Mouse (Mus musculus): ENCODE data around the gene Ulk4. TPM values are rescaled to one million over a fixed set of nuclear protein-coding genes. Genes with fewer than 3 reads are reported as not detected.

Gene Ulk4
- polyA plus RNA-seq, 1 experiment from 2014 or later = 115 TPM

DNA sequence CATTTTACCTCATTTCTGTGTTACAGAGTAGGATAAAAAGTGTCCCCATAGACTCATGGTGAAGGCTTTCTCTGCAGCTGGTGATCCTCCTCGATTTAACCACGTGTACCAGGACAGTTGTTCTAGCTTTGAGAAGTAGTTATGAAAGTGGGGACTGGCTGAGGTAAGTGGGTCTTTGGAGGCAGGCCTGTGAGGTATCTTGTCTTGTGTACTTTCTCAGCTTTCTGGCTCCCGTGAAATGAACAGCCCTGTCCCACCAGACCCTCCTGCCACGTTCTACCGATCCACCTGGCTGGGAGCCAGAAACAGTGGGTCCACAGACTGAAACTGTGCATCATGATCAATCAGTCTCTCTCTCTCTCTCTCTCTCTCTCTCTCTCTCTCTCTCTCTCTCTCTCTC, 2.2 kb upstream of the Ulk4 start:
- Histone ChIP-seq H3K27ac (replicated peaks) (no peak overlapping the region), H3K4me3 (no peak overlapping the region), H3K36me3 (peaks cover 6% of the 10 kb centered on the region; the same call in 1 of the 2 replicates), H3K4me2 (no peak overlapping the region), H3K4me1 (replicated peaks) (peaks cover 17% of the 10 kb centered on the region), H3K9ac (no peak overlapping the region), H3K27me3 (no peaks in the 10 kb centered on the region), H3K9me3 (0 out of 2 replicates have a peak, but pooled peaks cover 4% of the 10 kb centered on the region)
- WGBS = 89% methylated on average over 5 of the region's 5 CpGs
- ATAC-seq (ENCODE audit: low read depth) = no peak

DNA sequence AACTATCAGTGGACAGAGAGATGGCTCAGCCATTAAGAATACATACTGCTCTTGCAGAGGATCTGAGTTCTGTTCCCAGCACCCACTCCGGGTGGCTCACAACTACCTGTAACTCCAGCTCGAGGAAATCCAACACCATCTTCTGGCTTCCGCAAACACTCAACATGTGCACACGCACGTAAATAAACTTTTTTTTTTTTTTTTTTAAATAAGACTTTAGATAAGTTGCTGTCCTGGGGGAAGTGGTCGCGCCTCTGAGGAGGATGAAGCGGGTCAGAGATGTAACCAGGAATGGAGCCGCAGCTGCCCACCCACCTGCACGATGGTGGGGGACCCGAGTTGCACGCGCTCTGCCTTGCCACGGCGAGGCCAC, 266 bp downstream of the Ulk4 start:
- Histone ChIP-seq H3K27ac (replicated peaks) (no peak overlapping the region), H3K4me1 (replicated peaks) (peaks cover 17% of the 10 kb centered on the region), H3K9ac (peak overlapping the region; percentile 75), H3K9me3 (no peaks in the 10 kb centered on the region), H3K4me2 (peak overlapping the region; percentile 75), H3K4me3 (peak overlapping the region; percentile 60), H3K27me3 (no peaks in the 10 kb centered on the region), H3K36me3 (no peaks in the 10 kb centered on the region)
- ATAC-seq (ENCODE audit: low read depth) = no peak
- WGBS = 20% methylated on average over 15 of the region's 15 CpGs

DNA sequence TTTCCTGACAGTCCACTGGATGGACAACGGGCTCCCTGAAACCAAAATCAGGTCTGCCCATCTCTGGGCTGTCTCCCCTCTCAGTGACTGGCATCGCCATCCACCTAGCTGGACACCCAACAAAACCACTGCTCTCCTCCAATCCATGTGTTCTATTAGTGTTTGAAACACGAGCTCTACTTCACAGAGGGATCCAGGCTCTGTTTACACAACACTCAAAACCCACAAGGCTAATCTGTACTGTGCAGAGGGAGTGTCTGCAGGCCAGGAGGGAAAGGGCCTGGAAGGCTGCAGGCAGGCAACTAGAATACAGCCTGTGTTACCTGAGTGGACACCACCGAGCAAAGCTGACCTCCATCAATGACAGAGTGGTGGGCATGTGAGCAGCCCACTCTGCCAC, 5.4 kb downstream of the Ulk4 start:
- peaks cover 3% of the 10 kb centered on the region for H3K4me1 ChIP-seq (replicated peaks)
- no peaks in the 10 kb centered on the region for H3K36me3 ChIP-seq
- no peak overlapping the region for H3K4me3 ChIP-seq
- H3K9ac ChIP-seq = no peak overlapping the region
- no peak overlapping the region for H3K27ac ChIP-seq (replicated peaks)
- H3K9me3 ChIP-seq = no peaks in the 10 kb centered on the region
- H3K27me3 ChIP-seq = no peaks in the 10 kb centered on the region
- 77% methylated on average over 4 of the region's 4 CpGs for WGBS
- ATAC-seq (ENCODE audit: low read depth) = no peak
- no peak overlapping the region for H3K4me2 ChIP-seq

DNA sequence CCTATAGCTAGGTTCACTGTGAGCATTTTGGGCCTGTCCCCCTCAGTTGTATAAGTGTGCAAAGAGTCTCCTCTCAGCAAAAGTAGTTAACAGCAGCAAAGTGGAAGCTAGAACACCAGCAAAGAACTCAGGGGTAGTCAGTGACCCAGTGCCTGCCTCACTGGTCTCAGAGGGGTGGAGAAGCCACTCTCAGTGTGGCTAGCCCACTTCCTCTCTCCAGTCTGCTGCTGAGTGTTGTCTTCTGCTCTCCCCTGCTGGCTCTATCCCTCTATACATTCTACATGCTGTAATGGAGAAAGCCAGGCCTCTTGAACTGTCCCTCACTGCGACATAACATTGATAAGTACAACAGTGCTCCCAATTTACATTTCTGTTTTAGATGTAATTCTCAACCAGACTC, 5.8 kb downstream of the Ulk4 start:
- no peaks in the 10 kb centered on the region for H3K4me1 ChIP-seq (replicated peaks)
- H3K27me3 ChIP-seq = no peaks in the 10 kb centered on the region
- no peak overlapping the region for H3K4me2 ChIP-seq
- H3K9me3 ChIP-seq = no peaks in the 10 kb centered on the region
- no peaks in the 10 kb centered on the region for H3K36me3 ChIP-seq
- H3K27ac ChIP-seq (replicated peaks) = no peak overlapping the region
- ATAC-seq (ENCODE audit: low read depth) = no peak
- no peak overlapping the region for H3K4me3 ChIP-seq
- 92% methylated on average over 1 of the region's 1 CpGs for WGBS
- H3K9ac ChIP-seq = no peak overlapping the region

DNA sequence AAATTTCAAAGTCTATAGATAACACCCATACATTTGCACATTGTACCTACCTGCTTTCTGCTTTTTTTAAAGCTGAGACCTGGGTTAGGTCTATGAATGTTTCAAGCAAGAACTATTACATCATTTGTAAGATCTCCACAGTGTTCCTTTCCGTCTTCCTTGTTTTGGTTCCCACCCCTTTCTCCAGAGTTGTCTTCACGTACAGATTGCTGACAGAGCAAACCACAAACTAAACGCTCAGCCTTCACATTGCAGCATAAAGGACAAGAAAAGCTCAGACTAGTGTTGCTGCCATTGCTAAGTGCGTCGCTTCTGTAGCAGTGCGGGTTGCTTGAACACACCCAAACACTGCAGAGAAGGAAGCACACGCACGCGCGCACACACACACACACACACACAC, 11.7 kb downstream of the Ulk4 start:
- Histone ChIP-seq H3K9ac (no peak overlapping the region), H3K27ac (replicated peaks) (no peak overlapping the region), H3K4me1 (replicated peaks) (no peaks in the 10 kb centered on the region), H3K36me3 (no peaks in the 10 kb centered on the region; the same call in 1 of the 2 replicates), H3K4me3 (no peak overlapping the region), H3K9me3 (no peaks in the 10 kb centered on the region), H3K4me2 (no peak overlapping the region), H3K27me3 (no peaks in the 10 kb centered on the region)
- WGBS = 83% methylated on average over 10 of the region's 10 CpGs
- ATAC-seq (ENCODE audit: low read depth) = no peak

DNA sequence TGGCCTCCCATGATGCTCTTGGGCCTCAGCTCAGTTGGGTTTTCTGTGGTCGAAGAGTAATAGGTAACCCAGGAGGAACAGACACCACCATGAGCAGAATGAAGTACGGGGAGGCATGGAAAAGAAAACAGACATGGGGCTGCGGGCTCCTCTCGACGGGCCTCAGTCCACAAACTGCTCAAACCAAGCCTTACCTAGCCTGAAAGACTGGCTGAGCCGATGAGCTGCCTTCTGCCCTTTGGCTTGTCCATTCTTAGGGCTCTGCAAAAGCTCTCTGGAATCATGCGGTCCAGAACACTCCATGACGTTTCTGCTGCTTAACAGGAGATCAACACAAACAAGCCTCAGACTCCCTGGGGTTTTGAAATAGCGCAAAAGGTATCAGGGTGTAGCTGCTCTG, 19.9 kb downstream of the Ulk4 start:
- Histone ChIP-seq H3K4me1 (replicated peaks) (no peaks in the 10 kb centered on the region), H3K9me3 (no peaks in the 10 kb centered on the region), H3K4me2 (no peak overlapping the region), H3K9ac (no peak overlapping the region), H3K4me3 (no peak overlapping the region), H3K27me3 (no peaks in the 10 kb centered on the region), H3K36me3 (no peaks in the 10 kb centered on the region; the same call in none of the 2 replicates), H3K27ac (replicated peaks) (no peak overlapping the region)
- WGBS = 79% methylated on average over 9 of the region's 9 CpGs
- no peak for ATAC-seq (ENCODE audit: low read depth)

DNA sequence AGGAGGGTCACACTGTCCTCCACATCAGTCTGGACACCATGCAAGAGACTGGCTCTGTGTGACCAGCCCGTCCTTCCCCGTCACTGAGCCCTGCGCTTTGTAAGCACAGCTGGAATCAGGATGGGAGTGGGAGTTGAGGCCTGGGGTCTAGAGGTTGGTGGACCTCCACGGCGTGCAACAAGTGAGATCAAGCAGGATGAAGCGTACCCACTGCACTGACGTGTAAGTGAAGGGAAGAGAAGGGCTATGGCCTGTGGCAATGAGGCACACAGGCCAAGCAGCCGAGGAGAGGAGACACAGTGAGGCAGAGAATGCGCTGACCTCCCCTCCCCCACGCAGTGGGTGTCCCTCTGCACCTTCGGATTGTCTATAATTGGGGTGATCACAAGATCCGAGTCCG, 22.2 kb downstream of the Ulk4 start:
- H3K4me1 ChIP-seq (replicated peaks) = no peaks in the 10 kb centered on the region
- WGBS = 93% methylated on average over 13 of the region's 13 CpGs
- ATAC-seq (ENCODE audit: low read depth) = no peak
- no peaks in the 10 kb centered on the region; the same call in none of the 2 replicates for H3K36me3 ChIP-seq
- no peaks in the 10 kb centered on the region for H3K9me3 ChIP-seq
- H3K4me3 ChIP-seq = no peak overlapping the region
- H3K4me2 ChIP-seq = no peak overlapping the region
- no peaks in the 10 kb centered on the region for H3K27me3 ChIP-seq
- no peak overlapping the region for H3K9ac ChIP-seq
- no peak overlapping the region for H3K27ac ChIP-seq (replicated peaks)

DNA sequence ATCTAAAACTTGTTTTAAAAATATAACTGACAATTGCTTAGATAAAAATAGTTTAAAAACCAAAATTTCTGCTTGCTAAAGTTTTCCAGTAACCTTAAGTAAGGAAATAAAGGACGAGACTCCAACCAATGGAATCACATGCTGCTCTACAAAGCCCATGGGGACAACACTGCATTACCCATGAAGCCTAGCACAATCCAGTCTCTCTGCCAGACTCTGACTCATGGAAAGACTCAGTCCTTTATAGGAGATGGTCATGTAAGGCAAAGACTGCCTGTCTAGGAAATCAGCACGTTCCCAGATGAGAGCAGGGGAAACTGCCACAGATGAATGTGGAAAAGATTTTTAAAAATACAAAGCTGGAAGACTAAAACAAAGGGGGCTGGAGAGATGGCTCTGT, 23.0 kb downstream of the Ulk4 start:
- no peak for ATAC-seq (ENCODE audit: low read depth)
- H3K9ac ChIP-seq = no peak overlapping the region
- H3K4me3 ChIP-seq = no peak overlapping the region
- H3K27ac ChIP-seq (replicated peaks) = no peak overlapping the region
- no peaks in the 10 kb centered on the region for H3K27me3 ChIP-seq
- no peaks in the 10 kb centered on the region for H3K4me1 ChIP-seq (replicated peaks)
- 82% methylated on average over 2 of the region's 2 CpGs for WGBS
- no peak overlapping the region for H3K4me2 ChIP-seq
- no peaks in the 10 kb centered on the region; the same call in none of the 2 replicates for H3K36me3 ChIP-seq
- no peaks in the 10 kb centered on the region for H3K9me3 ChIP-seq

DNA sequence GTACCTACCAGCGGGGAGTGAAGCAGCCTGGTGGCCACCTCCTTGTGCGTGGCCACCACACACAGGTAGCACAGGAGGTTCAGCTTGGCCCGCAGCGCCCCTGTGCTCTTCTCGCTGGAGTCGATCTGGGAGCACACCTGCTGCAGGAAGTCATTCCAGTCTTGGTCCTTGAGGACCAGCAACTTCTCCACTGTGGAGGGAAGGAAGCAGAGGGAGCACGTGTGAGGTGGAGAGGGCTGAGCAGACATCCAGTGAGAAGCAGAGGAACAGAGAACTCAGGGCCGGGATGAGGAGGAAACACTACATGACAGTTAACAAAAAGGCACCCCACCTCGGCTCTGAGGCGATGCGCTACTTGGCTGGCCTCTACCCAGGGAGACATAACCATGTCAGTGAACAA, 26.1 kb downstream of the Ulk4 start:
- 93% methylated on average over 11 of the region's 11 CpGs for WGBS
- Histone ChIP-seq H3K36me3 (no peaks in the 10 kb centered on the region; the same call in 1 of the 2 replicates), H3K27me3 (no peaks in the 10 kb centered on the region), H3K9ac (no peak overlapping the region; the same call in 1 of the 2 replicates), H3K4me2 (no peak overlapping the region), H3K27ac (replicated peaks) (no peak overlapping the region), H3K4me3 (no peak overlapping the region), H3K4me1 (replicated peaks) (no peaks in the 10 kb centered on the region), H3K9me3 (no peaks in the 10 kb centered on the region)
- ATAC-seq (ENCODE audit: low read depth) = no peak

DNA sequence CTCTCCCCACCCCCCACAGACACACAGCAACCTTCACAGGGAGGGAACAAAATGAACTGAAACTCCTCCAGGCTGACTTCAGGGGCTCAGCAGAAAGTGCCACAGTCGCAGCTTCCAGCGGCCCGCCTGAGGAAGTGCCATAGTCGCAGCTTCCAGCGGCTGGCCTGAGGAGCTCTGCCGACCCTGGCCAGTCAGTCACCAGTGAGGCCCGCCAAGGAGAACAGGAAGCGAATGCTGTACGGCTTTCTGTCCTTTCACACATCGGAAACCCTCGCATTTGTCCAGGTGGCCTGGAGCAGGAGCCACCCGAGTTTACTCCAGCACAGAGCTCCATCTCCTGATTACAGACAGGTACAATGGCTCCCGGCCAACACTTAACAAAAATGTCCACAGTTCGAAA, 27.2 kb downstream of the Ulk4 start:
- H3K27ac ChIP-seq (replicated peaks) = no peak overlapping the region
- H3K36me3 ChIP-seq = no peaks in the 10 kb centered on the region; the same call in 1 of the 2 replicates
- H3K4me3 ChIP-seq = no peak overlapping the region
- H3K4me1 ChIP-seq (replicated peaks) = no peaks in the 10 kb centered on the region
- no peak for ATAC-seq (ENCODE audit: low read depth)
- H3K9ac ChIP-seq = no peak overlapping the region
- no peaks in the 10 kb centered on the region for H3K9me3 ChIP-seq
- no peaks in the 10 kb centered on the region for H3K27me3 ChIP-seq
- H3K4me2 ChIP-seq = no peak overlapping the region
- 58% methylated on average over 14 of the region's 14 CpGs for WGBS

DNA sequence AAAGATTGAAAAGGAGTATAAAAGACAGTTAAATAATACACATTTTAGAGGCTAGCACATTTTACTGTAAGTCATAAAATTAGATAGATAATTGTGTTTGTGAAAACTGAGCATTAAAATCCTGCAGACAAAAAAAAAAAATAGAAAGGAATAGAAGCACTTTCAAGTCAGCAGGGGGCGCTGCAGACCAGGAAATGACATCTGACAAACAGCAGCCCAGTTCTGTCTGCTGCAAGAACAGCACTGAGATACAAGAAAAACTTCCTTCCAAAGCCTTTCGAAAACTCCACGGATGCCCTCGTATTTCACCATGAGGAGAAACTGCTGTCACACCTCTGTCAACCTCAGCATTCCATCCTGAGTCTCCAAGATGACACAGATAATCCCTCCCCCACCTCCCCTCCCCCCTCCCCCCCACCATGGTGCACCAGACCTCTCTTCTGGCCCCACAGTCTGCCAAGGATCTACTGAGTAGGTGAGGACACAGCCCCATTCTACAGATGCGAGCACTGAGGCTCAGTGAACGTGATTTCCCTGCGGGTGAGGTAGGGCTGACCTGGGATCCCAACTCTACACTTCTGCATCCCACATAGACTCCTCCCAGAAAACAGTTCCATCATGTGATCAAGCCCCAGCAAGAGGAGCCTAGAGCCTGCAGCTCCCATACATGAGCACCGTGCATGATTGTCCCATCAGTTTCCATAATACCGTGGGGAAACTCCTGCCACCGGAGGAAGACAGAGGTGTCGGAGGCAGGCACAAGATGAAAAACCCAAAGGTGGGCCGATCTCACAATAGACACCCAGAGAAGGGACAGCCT, 28.8 kb downstream of the Ulk4 start:
- peak; percentile 43; the same call in 1 of the 2 replicates for ATAC-seq (ENCODE audit: low read depth)
- H3K27ac ChIP-seq (replicated peaks) = no peak overlapping the region
- no peak overlapping the region for H3K9ac ChIP-seq
- no peak overlapping the region for H3K4me3 ChIP-seq
- no peaks in the 10 kb centered on the region for H3K9me3 ChIP-seq
- H3K36me3 ChIP-seq = no peaks in the 10 kb centered on the region; the same call in 1 of the 2 replicates
- WGBS = 67% methylated on average over 12 of the region's 12 CpGs
- no peaks in the 10 kb centered on the region for H3K27me3 ChIP-seq
- no peaks in the 10 kb centered on the region for H3K4me1 ChIP-seq (replicated peaks)
- H3K4me2 ChIP-seq = no peak overlapping the region

DNA sequence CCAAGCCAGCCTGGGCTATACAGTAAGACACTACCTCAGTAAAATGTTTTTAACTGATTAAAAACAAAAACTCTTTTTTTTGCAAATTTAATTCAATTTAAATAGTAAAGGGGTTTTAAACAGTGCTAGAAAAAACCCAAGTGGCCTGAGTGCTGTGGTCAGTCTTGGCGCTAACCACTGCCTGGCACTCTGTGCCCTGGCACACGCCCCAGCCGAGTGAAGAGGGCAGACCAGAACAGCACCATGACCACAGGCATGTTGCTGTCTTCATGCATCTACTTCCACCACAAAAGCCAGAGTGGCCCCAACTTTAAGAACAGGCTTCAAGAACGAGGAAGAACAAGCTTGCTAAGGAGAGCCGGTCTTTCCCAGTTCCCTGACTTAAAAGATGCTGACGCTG, 29.9 kb downstream of the Ulk4 start:
- 87% methylated on average over 6 of the region's 6 CpGs for WGBS
- H3K9me3 ChIP-seq = no peaks in the 10 kb centered on the region

DNA sequence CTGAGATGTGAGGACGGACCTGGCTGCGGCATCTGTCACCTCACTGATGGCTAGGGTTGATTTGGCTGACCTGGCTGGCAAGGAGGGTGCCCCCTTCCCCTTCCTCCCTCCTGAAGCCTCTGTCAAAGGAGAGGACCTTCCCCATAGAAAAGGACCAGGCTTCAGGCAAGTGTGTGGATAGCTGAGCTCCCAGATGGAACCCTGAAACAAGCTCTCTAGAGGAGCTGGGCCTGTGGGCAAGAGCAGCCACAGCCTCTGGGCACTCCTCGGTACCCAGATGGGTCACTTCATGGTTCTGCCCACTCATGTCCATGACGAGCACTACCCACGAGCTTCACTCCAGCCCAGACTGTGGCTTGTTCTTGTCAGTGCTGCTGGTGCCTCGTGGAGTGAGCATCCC, 34.7 kb downstream of the Ulk4 start:
- H3K36me3 ChIP-seq = no peaks in the 10 kb centered on the region
- ATAC-seq (ENCODE audit: low read depth) = no peak
- H3K9me3 ChIP-seq = no peaks in the 10 kb centered on the region
- 0 out of 2 replicates have a peak, but pooled peaks cover 3% of the 10 kb centered on the region for H3K27me3 ChIP-seq
- no peaks in the 10 kb centered on the region for H3K4me1 ChIP-seq (replicated peaks)
- 0 out of 2 replicates have a peak overlapping the region, but pooled peaks have one; percentile 22 for H3K9ac ChIP-seq
- no peak overlapping the region for H3K27ac ChIP-seq (replicated peaks)
- no peak overlapping the region for H3K4me2 ChIP-seq
- no peak overlapping the region for H3K4me3 ChIP-seq
- 92% methylated on average over 6 of the region's 6 CpGs for WGBS

More for the DNA sequence above, 29.9 kb downstream of the Ulk4 start:
- H3K4me1 ChIP-seq (replicated peaks) = no peaks in the 10 kb centered on the region
- H3K4me2 ChIP-seq = no peak overlapping the region
- no peak overlapping the region for H3K9ac ChIP-seq
- no peak overlapping the region for H3K4me3 ChIP-seq
- ATAC-seq (ENCODE audit: low read depth) = no peak
- no peaks in the 10 kb centered on the region; the same call in 1 of the 2 replicates for H3K36me3 ChIP-seq
- no peaks in the 10 kb centered on the region for H3K27me3 ChIP-seq
- H3K27ac ChIP-seq (replicated peaks) = no peak overlapping the region

Data from neural tube, embryonic 13.5 days (tissue).